Comparison of ENCODE assay signal across 23 mouse cellular contexts in genomic region chr17:64540411-64540810, GRCm38 (mm10).
DNase-seq lines count a peak whose midpoint lies in the region; ATAC-seq and TF ChIP-seq lines count a peak whose summit lies in the region.
"Had no signal": no experiment of that assay in that cellular context is flagged by ENCODE, and none has a peak within 500 bp of the region (broad histone marks: within the 10 kb centered on the region; RNA-seq: fewer than 3 reads in every experiment).

No protein-coding gene starts in this region.

- 74% methylated on average over 8 of the region's 8 CpGs for WGBS in lung, embryonic 14.5 days
- WGBS in forebrain, embryonic 16.5 days, result 68% methylated on average over 8 of the region's 8 CpGs
- WGBS in midbrain, embryonic 15.5 days, result 61% methylated on average over 8 of the region's 8 CpGs

- DNase-seq in lung, embryonic 14.5 days, result peak; percentile 34
- no peak for DNase-seq in lung, adult 18-20 months
- peak; percentile 72 for DNase-seq in brain, embryonic 14.5 days (ENCODE audit: low read depth)
- DNase-seq in B cell, adult 2 months, result no peak
- no peak for DNase-seq in embryo, embryonic 10 days (ENCODE audit: low spot score)
- DNase-seq: adrenal gland, adult 8-10 months; adrenal gland, postnatal 36 days; cerebellum, adult 11 months; cerebellum, adult 9-10 months; cerebellum, postnatal 25 days; gastrocnemius, postnatal 10 days; heart, adult 18-20 months; heart, postnatal 10 days; heart, postnatal 4 days had no signal

- H3K36me3 ChIP-seq in lung, embryonic 14.5 days (ENCODE audit: insufficient read depth), result no peaks in the 10 kb centered on the region
- no peaks in the 10 kb centered on the region for H3K36me3 ChIP-seq in forebrain, embryonic 16.5 days (ENCODE audit: control insufficient read depth, insufficient read depth)
- H3K36me3 ChIP-seq in midbrain, embryonic 15.5 days (replicated peaks), result no peaks in the 10 kb centered on the region
- H3K36me3 ChIP-seq: embryonic facial prominence, embryonic 13.5 days; G1E; heart, embryonic 10.5 days; hindbrain, embryonic 12.5 days had no signal

- TF ChIP-seq POLR2A in brain, embryonic 14.5 days (IDR thresholded peaks at IDR 0.05; ENCODE audit: borderline replicate concordance, extremely low read depth, insufficient read depth, insufficient read length, poor library complexity, severe bottlenecking), result no peak

- TF ChIP-seq CTCF in lung, embryonic 14.5 days (IDR thresholded peaks at IDR 0.05; ENCODE audit: low read depth), result no peak
- TF ChIP-seq CTCF in brain, embryonic 14.5 days (IDR thresholded peaks at IDR 0.05; ENCODE audit: borderline replicate concordance, extremely low read depth, insufficient read depth, insufficient read length), result no peak

- no peak overlapping the region for H3K4me3 ChIP-seq in lung, embryonic 14.5 days (ENCODE audit: low read depth, low read length)
- H3K4me3 ChIP-seq in forebrain, embryonic 16.5 days (replicated peaks; ENCODE audit: low read length), result no peak overlapping the region
- H3K4me3 ChIP-seq in midbrain, embryonic 15.5 days, result no peak overlapping the region
- H3K4me3 ChIP-seq: embryonic facial prominence, embryonic 13.5 days; heart, embryonic 10.5 days; hindbrain, embryonic 12.5 days had no signal

- no peak overlapping the region for H3K9ac ChIP-seq in lung, embryonic 14.5 days
- no peak overlapping the region for H3K9ac ChIP-seq in forebrain, embryonic 16.5 days (replicated peaks; ENCODE audit: low read depth, low read length)
- H3K9ac ChIP-seq in midbrain, embryonic 15.5 days, result no peak overlapping the region
- H3K9ac ChIP-seq: embryonic facial prominence, embryonic 13.5 days; hindbrain, embryonic 12.5 days had no signal

- no peak overlapping the region for H3K4me2 ChIP-seq in lung, embryonic 14.5 days
- no peak overlapping the region for H3K4me2 ChIP-seq in forebrain, embryonic 16.5 days (ENCODE audit: low read length)
- no peak overlapping the region for H3K4me2 ChIP-seq in midbrain, embryonic 15.5 days
- H3K4me2 ChIP-seq: embryonic facial prominence, embryonic 13.5 days; hindbrain, embryonic 12.5 days had no signal

- no peaks in the 10 kb centered on the region for H3K27me3 ChIP-seq in lung, embryonic 14.5 days (ENCODE audit: insufficient read depth, low read length)
- no peaks in the 10 kb centered on the region for H3K27me3 ChIP-seq in forebrain, embryonic 16.5 days (replicated peaks; ENCODE audit: control insufficient read depth, insufficient read depth, low read length)
- H3K27me3 ChIP-seq in midbrain, embryonic 15.5 days (replicated peaks), result no peaks in the 10 kb centered on the region
- H3K27me3 ChIP-seq: embryonic facial prominence, embryonic 13.5 days; hindbrain, embryonic 12.5 days had no signal

- ATAC-seq in lung, embryonic 14.5 days (ENCODE audit: insufficient read depth), result no peak
- peak; percentile 72 for ATAC-seq in forebrain, embryonic 16.5 days
- peak; percentile 63 for ATAC-seq in midbrain, embryonic 15.5 days (replicated peaks)
- ATAC-seq: CD4-positive, CD25-positive, alpha-beta regulatory T cell, adult 4 months; hindbrain, embryonic 16.5 days; inflammation-experienced regulatory T-cells, adult 6 months had no signal

- no peak overlapping the region for H3K27ac ChIP-seq in lung, embryonic 14.5 days (ENCODE audit: low read depth)
- H3K27ac ChIP-seq in forebrain, embryonic 16.5 days (ENCODE audit: low read length), result no peak overlapping the region
- H3K27ac ChIP-seq in midbrain, embryonic 15.5 days, result no peak overlapping the region
- H3K27ac ChIP-seq: embryonic facial prominence, embryonic 13.5 days; heart, embryonic 10.5 days; hindbrain, embryonic 12.5 days had no signal

- no peaks in the 10 kb centered on the region for H3K4me1 ChIP-seq in lung, embryonic 14.5 days (ENCODE audit: insufficient read depth)
- H3K4me1 ChIP-seq in forebrain, embryonic 16.5 days (replicated peaks; ENCODE audit: control insufficient read depth, insufficient read depth, low read length), result peaks cover 7% of the 10 kb centered on the region; the same call in 1 of the 2 replicates
- H3K4me1 ChIP-seq in midbrain, embryonic 15.5 days, result peaks cover 19% of the 10 kb centered on the region

- no peaks in the 10 kb centered on the region for H3K9me3 ChIP-seq in lung, embryonic 14.5 days (ENCODE audit: low read depth, low read length)
- H3K9me3 ChIP-seq in forebrain, embryonic 16.5 days (ENCODE audit: control insufficient read depth, low read length), result no peaks in the 10 kb centered on the region
- no peaks in the 10 kb centered on the region for H3K9me3 ChIP-seq in midbrain, embryonic 15.5 days
- H3K9me3 ChIP-seq: embryonic facial prominence, embryonic 13.5 days; heart, embryonic 10.5 days; hindbrain, embryonic 12.5 days had no signal

Comparison
In these comparisons a context has a peak if more than half of its experiments do, and no peak if none do; other contexts are left out.
1. DNase-seq: peak in lung, embryonic 14.5 days (single experiment) and brain, embryonic 14.5 days (single experiment); none in lung, adult 18-20 months (0 of 2), B cell, adult 2 months (0 of 2) and embryo, embryonic 10 days (single experiment).